Mouse (Mus musculus) small intestine, adult 2 months (tissue): ENCODE results near the gene Mcemp1.

Source experiments
- CTCF ChIP-seq: fragments of 200-500 bp; IDR thresholded peaks from 2 replicates; pipeline ENCODE4 v1.5.1; 2012; ENCODE audit warnings: low read depth, mild to moderate bottlenecking, control low read depth, inconsistent platforms, low read length, moderate library complexity, mixed read lengths; ENCODE audit not compliant: insufficient replicate concordance, insufficient read length; ENCODE audit errors: extremely low read depth
- POLR2A ChIP-seq: fragments of 200-500 bp; IDR thresholded peaks from 2 replicates; pipeline ENCODE4 v1.6.1; 2012; ENCODE audit warnings: low read depth, mild to moderate bottlenecking, control low read depth, inconsistent platforms, low read length, moderate library complexity

DNA sequence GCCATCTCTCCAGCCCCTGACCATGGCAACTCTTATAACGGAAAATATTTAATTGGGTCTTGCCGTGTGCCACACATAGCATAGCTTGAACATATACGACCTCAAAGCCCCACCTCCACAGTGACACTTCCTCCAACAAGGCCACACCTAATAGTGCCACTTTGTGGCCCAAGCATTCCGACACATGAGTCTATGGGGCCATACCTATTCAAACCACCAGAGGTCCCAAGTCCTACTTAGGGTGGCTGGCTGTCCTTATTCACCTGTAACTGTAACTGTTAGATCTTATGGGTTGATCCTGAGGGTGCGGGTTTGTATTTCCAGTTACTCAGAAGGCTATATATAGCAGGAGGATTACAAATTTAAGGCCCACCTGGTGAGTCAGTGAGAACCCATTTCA is 37.5 kb upstream of the Mcemp1 start:
- TF ChIP-seq POLR2A (no peak), CTCF (peak; percentile 16; the same call in 1 of the 2 replicates)
